Mouse (Mus musculus) forebrain, postnatal 0 days (tissue): ENCODE results near the gene Itgb7. TPM values are rescaled to one million over a fixed set of nuclear protein-coding genes. Genes with fewer than 3 reads are reported as not detected.

Experiments used
- ATAC-seq: fragments of 200-750 bp; cut with Nextera tagmentation; 2 replicates; pipeline ENCODE4 v1.8.0; 2017; ENCODE audit warnings: mild to moderate bottlenecking, moderate library complexity
- DNase-seq: peaks from one replicate; pipeline ENCODE4 v3.0.0-alpha.2; 2015
- H3K27ac ChIP-seq: fragments of 300-500 bp; sonication (generic); 2 replicates; pipeline ENCODE4 v1.5.1; 2014; ENCODE audit warnings: low read depth, mild to moderate bottlenecking, antibody characterized with exemption, low read length, moderate library complexity, mixed read lengths
- H3K27me3 ChIP-seq: fragments of 300-500 bp; sonication (generic); 2 replicates; pipeline ENCODE4 v1.6.1; 2014; ENCODE audit warnings: mild to moderate bottlenecking, low read length, mixed read lengths; ENCODE audit not compliant: insufficient read depth
- H3K36me3 ChIP-seq: fragments of 300-500 bp; sonication (generic); 2 replicates; pipeline ENCODE4 v1.6.1; 2014; ENCODE audit warnings: mild to moderate bottlenecking, moderate library complexity; ENCODE audit not compliant: insufficient read depth
- H3K4me1 ChIP-seq: fragments of 300-500 bp; sonication (generic); 2 replicates; pipeline ENCODE4 v1.6.1; 2014; ENCODE audit warnings: antibody characterized with exemption; ENCODE audit not compliant: insufficient read depth
- H3K4me2 ChIP-seq: fragments of 300-500 bp; sonication (generic); 2 replicates; pipeline ENCODE4 v1.6.1; 2014; ENCODE audit warnings: low read depth, mild to moderate bottlenecking, moderate library complexity
- H3K4me3 ChIP-seq: fragments of 300-500 bp; sonication (generic); 2 replicates; pipeline ENCODE4 v1.5.1; 2014; ENCODE audit warnings: low read depth, low read length, mixed read lengths
- H3K9ac ChIP-seq: fragments of 300-500 bp; sonication (generic); 2 replicates; pipeline ENCODE4 v1.6.1; 2014; ENCODE audit warnings: mild to moderate bottlenecking
- H3K9me3 ChIP-seq: fragments of 300-500 bp; sonication (generic); 2 replicates; pipeline ENCODE4 v1.6.1; 2016; ENCODE audit warnings: low read length
- CTCF ChIP-seq: sonication (generic); IDR thresholded peaks from 2 replicates; pipeline ENCODE4 v1.5.1; 2016; ENCODE audit warnings: antibody characterized with exemption, control low read depth, low read depth
- WGBS: fragments of 180-500 bp; shearing (Covaris S2); extraction: QIAGEN DNeasy Blood & Tissue Kit; methylation state at CpG from one replicate; pipeline ENCODE4 v1.1.7; 2014; 5-methylcytosine and 5-hydroxymethylcytosine counted together
- polyA plus RNA-seq: library from polyadenylated mRNA; unstranded; fragments of >200 nt; fragmentation: Nextera tagmentation; extraction: Ambion mirVana; gene quantifications from 2 replicates; pipeline ENCODE4 v1.2.1, GENCODE M21; 2015
- total RNA-seq: library from RNA; depleted of rRNA; stranded (reverse); fragments of >200 nt; gene quantifications from 2 replicates; pipeline ENCODE4 v1.2.3, GENCODE M21; 2014

Itgb7 gene
- total and polyA plus RNA-seq, 2 experiments from 2014 or later, result 0.75 to 2.4 TPM

DNA sequence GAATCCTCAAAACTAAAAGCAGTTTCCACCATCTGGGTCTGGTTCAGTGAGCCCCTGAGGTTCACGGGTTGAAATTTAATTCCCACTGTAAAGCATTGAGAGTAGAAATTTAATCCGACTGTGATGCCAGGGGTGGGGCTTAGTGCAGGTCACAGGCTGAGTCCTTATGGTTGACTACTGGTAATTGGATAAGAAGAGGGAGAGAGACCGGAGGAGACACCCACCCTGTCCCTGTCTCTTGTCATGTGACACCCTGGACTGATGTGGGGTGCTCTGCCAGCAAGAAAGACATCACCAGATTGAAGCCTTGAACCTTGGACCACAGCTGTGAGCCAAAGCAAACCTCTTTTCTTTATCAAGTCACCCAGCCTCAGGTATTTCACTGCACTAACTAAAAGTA, 48.7 kb downstream of the Itgb7 start:
- no peaks in the 10 kb centered on the region for H3K27me3 ChIP-seq
- H3K9ac ChIP-seq, result no peak overlapping the region
- 82% methylated on average over 3 of the region's 3 CpGs for WGBS
- H3K4me2 ChIP-seq, result no peak overlapping the region
- DNase-seq, result no peak
- H3K4me3 ChIP-seq, result no peak overlapping the region
- no peak overlapping the region for H3K27ac ChIP-seq
- H3K36me3 ChIP-seq, result 0 out of 2 replicates have a peak, but pooled peaks cover 4% of the 10 kb centered on the region
- TF ChIP-seq CTCF, result no peak
- no peaks in the 10 kb centered on the region for H3K9me3 ChIP-seq
- no peak for ATAC-seq
- no peaks in the 10 kb centered on the region for H3K4me1 ChIP-seq

- WGBS, result 91% methylated on average over 14 of the region's 14 CpGs
Measured at GRCm38 (mm10) chr15:102179924-102180323, 51.8 kb downstream of the Itgb7 start.

GRCm38 (mm10) chr15:102179106-102179505, 52.6 kb downstream of the Itgb7 start:
- no peak for DNase-seq
- 83% methylated on average over 9 of the region's 9 CpGs for whole genome bisulfite sequencing
- ATAC-seq, result no peak
- TF ChIP-seq CTCF, result no peak
- Histone ChIP-seq H3K4me3 (no peak overlapping the region), H3K36me3 (0 out of 2 replicates have a peak, but pooled peaks cover 4% of the 10 kb centered on the region), H3K9ac (no peak overlapping the region), H3K27me3 (no peaks in the 10 kb centered on the region), H3K9me3 (no peaks in the 10 kb centered on the region), H3K4me2 (no peak overlapping the region), H3K4me1 (no peaks in the 10 kb centered on the region), H3K27ac (no peak overlapping the region)

More at GRCm38 (mm10) chr15:102179924-102180323, 51.8 kb downstream of the Itgb7 start:
- Histone ChIP-seq H3K4me3 (no peak overlapping the region), H3K9me3 (no peaks in the 10 kb centered on the region), H3K9ac (no peak overlapping the region), H3K4me1 (no peaks in the 10 kb centered on the region), H3K27me3 (no peaks in the 10 kb centered on the region), H3K36me3 (0 out of 2 replicates have a peak, but pooled peaks cover 4% of the 10 kb centered on the region), H3K27ac (no peak overlapping the region), H3K4me2 (no peak overlapping the region)
- no peak for DNase-seq
- ATAC-seq, result no peak
- TF ChIP-seq CTCF, result no peak

DNA sequence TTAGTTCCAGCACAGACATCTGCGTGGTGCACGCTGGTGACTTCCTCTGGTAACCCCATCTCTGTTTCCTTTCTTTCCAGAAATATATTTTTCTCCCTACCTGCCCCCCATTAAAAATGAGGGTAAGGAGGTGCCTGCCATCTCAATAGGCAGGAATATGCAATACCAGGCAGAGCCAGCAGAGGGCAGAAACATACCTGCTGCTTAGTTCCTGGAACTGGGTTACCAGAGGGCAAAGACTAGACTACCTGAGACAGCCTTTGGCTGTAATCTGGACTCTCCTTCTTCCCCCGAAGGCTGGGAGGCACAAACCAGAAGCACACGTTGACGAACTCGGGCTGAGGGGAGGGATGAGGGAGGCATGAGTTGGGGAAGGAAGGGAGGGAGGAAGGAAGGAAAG, 53.5 kb downstream of the Itgb7 start:
- peak; percentile 90 for TF ChIP-seq CTCF
- Histone ChIP-seq H3K9me3 (no peaks in the 10 kb centered on the region), H3K36me3 (0 out of 2 replicates have a peak, but pooled peaks cover 4% of the 10 kb centered on the region), H3K4me1 (no peaks in the 10 kb centered on the region), H3K4me3 (no peak overlapping the region), H3K9ac (no peak overlapping the region), H3K4me2 (no peak overlapping the region), H3K27me3 (no peaks in the 10 kb centered on the region), H3K27ac (no peak overlapping the region)
- ATAC-seq (0 out of 2 replicates have a peak, but pooled peaks have one; percentile 25), DNase-seq (peak; percentile 75)
- WGBS, result 24% methylated on average over 6 of the region's 6 CpGs

- no peak overlapping the region for H3K4me3 ChIP-seq
- no peak for TF ChIP-seq CTCF
- no peak overlapping the region for H3K9ac ChIP-seq
- ATAC-seq (no peak), DNase-seq (no peak)
- no peaks in the 10 kb centered on the region for H3K27me3 ChIP-seq
- no peaks in the 10 kb centered on the region for H3K4me1 ChIP-seq
- no peak overlapping the region for H3K4me2 ChIP-seq
- H3K27ac ChIP-seq, result no peak overlapping the region
- H3K36me3 ChIP-seq, result 0 out of 2 replicates have a peak, but pooled peaks cover 4% of the 10 kb centered on the region
- H3K9me3 ChIP-seq, result no peaks in the 10 kb centered on the region
- 78% methylated on average over 8 of the region's 8 CpGs for WGBS
Measured at GRCm38 (mm10) chr15:102177417-102177816, 54.3 kb downstream of the Itgb7 start.

- no peak for TF ChIP-seq CTCF
- ATAC-seq, result no peak
Measured at GRCm38 (mm10) chr15:102176571-102177316, 55.0 kb downstream of the Itgb7 start.

DNA sequence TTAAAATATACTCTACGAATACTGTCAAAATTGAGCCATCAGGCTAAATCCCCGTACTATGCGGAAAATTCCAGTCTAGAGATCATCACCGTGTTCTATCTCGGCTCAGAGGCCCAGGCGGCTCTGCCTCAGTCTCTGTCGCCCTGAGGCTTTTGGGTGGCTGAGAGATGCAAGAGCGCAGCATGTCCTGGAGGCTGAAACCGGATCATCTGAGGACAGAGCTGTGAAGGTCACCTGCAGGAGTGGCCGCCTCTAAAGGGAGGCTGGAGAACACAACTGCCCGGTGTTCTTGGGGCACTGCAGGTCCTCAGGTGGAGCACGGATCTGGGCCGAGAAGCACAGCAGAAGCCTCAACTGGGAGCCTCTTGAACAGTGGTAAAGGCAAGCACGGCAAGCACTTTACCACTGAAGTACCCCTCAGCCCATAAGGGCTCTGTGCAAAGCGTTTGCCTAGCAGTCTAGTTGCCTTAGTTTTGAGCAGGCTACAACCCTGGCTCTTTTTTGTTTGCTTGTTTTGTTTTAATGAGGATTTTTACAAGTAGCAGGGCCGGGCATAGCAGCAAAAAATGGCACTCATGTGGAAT, 55.9 kb downstream of the Itgb7 start:
- Histone ChIP-seq H3K9me3 (no peaks in the 10 kb centered on the region), H3K4me3 (no peak overlapping the region), H3K4me1 (no peaks in the 10 kb centered on the region), H3K27me3 (no peaks in the 10 kb centered on the region), H3K9ac (no peak overlapping the region), H3K4me2 (no peak overlapping the region), H3K36me3 (0 out of 2 replicates have a peak, but pooled peaks cover 4% of the 10 kb centered on the region), H3K27ac (no peak overlapping the region)
- WGBS, result 91% methylated on average over 16 of the region's 16 CpGs
- DNase-seq (no peak), ATAC-seq (no peak)
- no peak for TF ChIP-seq CTCF

More at GRCm38 (mm10) chr15:102176571-102177316, 55.0 kb downstream of the Itgb7 start:
- Histone ChIP-seq H3K4me2 (no peak overlapping the region), H3K27ac (no peak overlapping the region), H3K4me3 (no peak overlapping the region), H3K27me3 (no peaks in the 10 kb centered on the region), H3K36me3 (0 out of 2 replicates have a peak, but pooled peaks cover 4% of the 10 kb centered on the region), H3K4me1 (no peaks in the 10 kb centered on the region), H3K9me3 (no peaks in the 10 kb centered on the region), H3K9ac (no peak overlapping the region)
- DNase-seq, result no peak
- 86% methylated on average over 7 of the region's 7 CpGs for WGBS
